Mouse (Mus musculus) testis, adult 2 months (tissue): ENCODE data around the gene Washc1.

Experiments
- CTCF ChIP-seq: fragments of 200-500 bp; IDR thresholded peaks from 2 replicates; pipeline ENCODE4 v1.5.1; 2012; ENCODE audit warnings: low read depth, mild to moderate bottlenecking, inconsistent platforms, low read length, moderate library complexity; ENCODE audit not compliant: control insufficient read depth, insufficient read depth, insufficient replicate concordance
- POLR2A ChIP-seq: fragments of 200-500 bp; IDR thresholded peaks from 2 replicates; pipeline ENCODE4 v1.6.1; 2012; ENCODE audit warnings: low read depth, mild to moderate bottlenecking, inconsistent platforms, low read length, moderate library complexity; ENCODE audit not compliant: control insufficient read depth

DNA sequence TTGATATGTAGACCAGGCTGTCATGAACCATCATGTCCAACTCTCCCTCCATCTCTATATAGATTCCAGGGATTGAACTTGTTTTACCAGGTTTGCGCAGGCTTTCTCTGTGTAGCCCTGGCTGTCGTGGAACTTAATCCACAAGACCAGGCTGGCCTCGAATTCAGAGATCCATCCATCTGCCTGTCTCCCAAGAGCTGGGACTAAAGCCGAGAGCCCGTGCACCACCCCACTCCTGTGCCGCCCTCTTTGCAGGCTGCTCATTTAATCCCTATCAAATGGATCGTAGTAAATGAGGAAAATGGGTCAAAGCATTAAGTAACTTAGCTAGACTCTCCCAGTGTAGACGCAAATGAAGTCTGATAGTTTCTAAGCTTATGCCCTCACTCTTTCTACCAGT, 3.9 kb upstream of the Washc1 start:
- TF ChIP-seq CTCF (no peak), POLR2A (no peak)
